Mouse (Mus musculus) frontal cortex, adult 2 months (tissue): ENCODE data around the gene Sbds. TPM values are rescaled to one million over a fixed set of nuclear protein-coding genes. Genes with fewer than 3 reads are reported as not detected.

Experiments used
- DNase-seq, 2 experiments: peaks; one replicate each; pipeline ENCODE4 v3.0.0; 2022; ENCODE audit warnings: low spot score in 1 of 2; ENCODE audit errors: extremely low spot score in 1 of 2
- polyA plus RNA-seq: library from polyadenylated mRNA; depleted of rRNA; stranded (reverse); fragments of >200 nt; gene quantifications from 2 replicates; pipeline ENCODE4 v1.2.3, GENCODE M21; 2012; rRNA removed

Gene Sbds
- polyA plus RNA-seq = 85.8 and 93.8 TPM in 2 replicates

- peak; percentile 98 to 99 for DNase-seq
These were observed at the start of gene Sbds, which contains the start of gene Tyw1 for GRCm38 (mm10) chr5:130255017-130255720. Gene Sbds, minus strand, starts transcription at chr5:130255530. Gene Tyw1, plus strand, starts transcription at chr5:130255619.

GRCm38 (mm10) chr5:130303611-130304010, 48.3 kb upstream of the Sbds start:
- DNase-seq = no peak

DNA sequence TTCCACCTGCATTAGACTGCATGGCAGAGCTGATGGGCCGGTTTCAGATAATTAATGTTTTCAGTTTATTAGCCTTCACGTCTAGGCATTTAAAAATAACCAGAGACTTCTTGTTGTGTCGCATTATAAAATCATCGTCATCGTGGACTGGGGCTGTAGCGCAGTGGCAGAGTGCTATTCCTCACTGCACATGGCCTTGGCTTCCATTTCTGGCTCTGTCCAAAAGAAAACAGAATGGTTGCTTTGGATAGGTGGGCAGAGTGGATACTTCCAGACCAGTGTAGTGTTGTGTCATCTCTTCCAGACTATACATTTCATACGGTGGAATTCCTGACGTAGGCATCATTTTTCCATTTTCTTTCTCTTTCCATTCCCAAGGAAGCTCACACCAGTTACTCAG, 44.2 kb upstream of the Sbds start:
- no peak for DNase-seq

DNA sequence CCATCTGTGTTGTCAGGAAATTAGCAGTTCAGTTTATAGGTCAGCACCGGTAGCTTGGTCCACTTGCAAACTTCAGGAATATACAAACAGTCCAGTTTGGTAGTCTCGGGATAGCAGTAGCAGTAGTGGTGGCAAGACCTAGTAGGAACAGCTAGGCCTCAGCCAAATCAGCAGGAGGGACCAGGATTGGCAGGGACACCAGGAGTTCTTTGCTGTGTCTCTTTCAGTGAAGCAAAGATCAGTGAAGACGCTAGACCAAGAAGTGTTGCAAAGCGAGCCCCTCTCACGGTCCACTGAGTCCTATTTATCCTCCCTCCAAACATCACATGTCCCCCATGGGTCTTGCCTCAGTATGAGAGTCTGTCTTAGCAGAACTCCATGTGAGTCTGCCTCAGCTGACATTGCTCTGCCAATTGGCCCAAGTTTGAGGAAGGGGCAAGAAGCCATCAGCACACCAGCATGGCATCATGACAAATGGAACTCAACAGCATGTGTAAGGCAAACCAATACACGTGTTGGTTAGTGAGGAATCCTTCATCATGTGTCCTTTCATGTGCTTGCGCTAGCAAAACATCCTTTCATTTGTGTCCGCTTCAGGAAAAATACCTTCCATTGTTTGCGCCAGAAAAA, 43.6 kb upstream of the Sbds start:
- no peak for DNase-seq

- no peak for DNase-seq
These were observed 40.7 kb upstream of the Sbds start for GRCm38 (mm10) chr5:130296071-130296470.

DNA sequence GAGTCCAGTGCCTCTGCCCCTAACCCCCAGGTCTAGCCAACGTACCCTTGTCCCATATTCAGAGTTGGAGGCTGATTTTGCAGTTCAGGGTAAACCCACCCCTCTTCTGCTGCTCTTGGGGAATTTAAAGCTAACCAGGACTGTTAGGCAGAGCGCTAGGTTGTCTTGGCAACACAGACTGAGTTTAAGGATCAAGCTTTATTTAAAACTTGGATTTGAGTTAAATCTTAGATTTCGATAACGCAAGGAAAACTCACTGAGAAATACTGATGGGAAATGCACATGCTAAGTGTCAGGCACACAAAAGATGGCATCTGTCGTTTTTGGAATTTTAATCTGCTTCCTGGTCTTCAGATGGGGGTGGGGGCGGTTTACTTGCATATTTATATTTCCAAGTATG, 39.3 kb upstream of the Sbds start:
- no peak for DNase-seq

- DNase-seq = no peak
These were observed 38.6 kb upstream of the Sbds start for GRCm38 (mm10) chr5:130293941-130294340.

DNA sequence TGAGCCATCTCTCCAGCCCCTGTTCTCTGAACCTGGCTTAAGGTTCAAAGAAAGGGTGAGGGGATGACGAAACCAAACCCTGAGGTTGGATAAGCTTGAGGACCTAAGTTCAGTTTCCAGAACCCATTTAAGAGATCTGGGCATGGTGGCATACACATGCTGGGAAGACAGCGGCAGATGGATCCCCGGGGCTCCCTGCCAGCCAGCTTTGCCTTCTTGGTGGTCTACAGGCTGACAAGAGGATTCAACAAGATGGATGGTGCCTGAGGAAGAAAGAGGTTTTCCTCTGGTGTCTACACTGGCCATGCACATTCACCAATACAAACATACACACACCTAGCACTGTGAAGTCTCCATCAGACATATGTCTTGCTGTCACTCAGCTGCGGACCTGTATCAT, 37.6 kb upstream of the Sbds start:
- no peak for DNase-seq

GRCm38 (mm10) chr5:130290775-130291174, 35.4 kb upstream of the Sbds start:
- DNase-seq = peak; percentile 32 to 70

DNA sequence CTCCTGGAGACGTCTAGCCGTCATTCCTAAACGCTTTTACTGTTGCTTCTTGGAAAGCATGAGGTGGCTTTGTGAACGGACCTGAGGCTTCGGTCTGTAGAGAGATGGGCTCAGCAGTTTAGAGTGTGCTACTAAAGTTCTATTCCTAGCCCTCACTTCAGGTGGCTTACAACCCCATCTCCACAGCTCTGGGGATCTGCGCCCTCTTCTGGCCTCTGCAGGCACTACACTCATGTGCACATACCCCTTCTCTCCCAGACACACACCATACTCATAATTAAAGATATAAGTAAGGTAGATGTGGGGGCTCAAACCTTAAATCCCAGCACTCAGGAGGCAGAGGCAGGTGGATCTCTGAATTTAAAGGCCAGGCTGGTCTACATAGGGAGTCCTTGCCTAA, 34.9 kb upstream of the Sbds start:
- no peak for DNase-seq

DNA sequence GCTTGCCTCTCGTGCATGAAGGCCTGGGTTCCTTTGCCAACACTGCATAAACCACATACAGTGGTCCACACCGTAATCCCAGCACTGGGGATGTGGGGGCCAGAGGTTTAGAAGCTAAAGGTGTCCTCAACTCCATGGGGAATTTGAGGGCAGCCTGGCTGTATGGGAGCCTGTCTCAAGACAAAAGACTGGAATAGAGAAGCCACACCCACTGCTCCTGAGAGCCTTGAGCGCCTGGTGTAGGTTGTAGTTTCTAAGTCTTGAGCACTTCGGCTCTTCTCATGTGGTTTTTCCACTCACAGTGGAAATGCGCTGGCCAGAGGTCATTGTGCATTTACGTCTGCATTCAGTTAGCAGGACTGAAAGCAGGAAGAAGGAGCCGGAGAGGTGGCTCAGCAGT, 32.8 kb upstream of the Sbds start:
- DNase-seq = no peak

- peak in 1 of 2 experiments; percentile 32 for DNase-seq
These were observed 27.9 kb upstream of the Sbds start for GRCm38 (mm10) chr5:130283079-130283732.

- no peak for DNase-seq
These were observed 22.7 kb upstream of the Sbds start for GRCm38 (mm10) chr5:130278011-130278472.

- DNase-seq = peak in 1 of 2 experiments; percentile 76
These were observed 20.2 kb upstream of the Sbds start for GRCm38 (mm10) chr5:130275509-130275908.

- no peak for DNase-seq
These were observed 17.7 kb upstream of the Sbds start for GRCm38 (mm10) chr5:130273046-130273445.

DNA sequence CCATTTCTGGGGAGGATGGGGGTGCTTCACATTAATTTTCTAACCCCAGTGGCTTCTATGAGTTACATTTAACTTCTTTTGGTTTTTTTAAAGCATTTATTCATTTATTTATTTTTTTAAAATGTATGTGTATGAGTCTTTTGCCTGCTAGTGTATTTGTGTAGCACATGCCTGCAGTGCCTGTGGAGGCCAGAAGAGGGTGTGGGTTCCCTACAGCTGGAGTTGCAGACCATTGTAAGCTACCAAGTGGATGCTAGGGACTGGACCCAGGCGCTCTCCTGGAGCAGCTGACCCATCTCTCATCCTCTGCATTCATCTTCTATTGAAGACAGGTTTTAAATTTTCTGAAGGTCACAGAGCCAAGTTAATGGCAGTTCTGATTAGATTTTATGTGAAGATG, 17.0 kb upstream of the Sbds start:
- DNase-seq = no peak

GRCm38 (mm10) chr5:130268976-130269375, 13.6 kb upstream of the Sbds start:
- no peak for DNase-seq

DNA sequence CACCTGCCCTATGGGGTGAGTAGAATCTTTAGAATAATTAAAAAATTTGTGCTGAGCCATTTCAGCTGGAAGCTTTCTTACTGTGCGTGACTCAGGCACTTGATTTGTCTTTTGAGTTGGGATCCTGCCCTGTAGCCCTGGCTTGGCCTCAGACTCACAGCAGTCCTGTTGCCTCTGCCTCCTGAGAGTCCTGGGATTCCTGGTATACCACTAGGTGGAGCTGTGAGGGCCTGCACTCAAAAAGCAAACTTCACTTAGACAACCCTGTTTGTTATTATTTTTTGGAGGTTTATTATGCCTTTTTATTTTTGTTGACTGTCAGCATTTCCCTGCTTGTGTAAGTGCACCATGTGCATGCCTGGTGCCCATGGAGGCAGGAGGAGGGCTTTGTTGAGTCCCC, 12.0 kb upstream of the Sbds start:
- DNase-seq = peak in 1 of 2 experiments; percentile 48

DNA sequence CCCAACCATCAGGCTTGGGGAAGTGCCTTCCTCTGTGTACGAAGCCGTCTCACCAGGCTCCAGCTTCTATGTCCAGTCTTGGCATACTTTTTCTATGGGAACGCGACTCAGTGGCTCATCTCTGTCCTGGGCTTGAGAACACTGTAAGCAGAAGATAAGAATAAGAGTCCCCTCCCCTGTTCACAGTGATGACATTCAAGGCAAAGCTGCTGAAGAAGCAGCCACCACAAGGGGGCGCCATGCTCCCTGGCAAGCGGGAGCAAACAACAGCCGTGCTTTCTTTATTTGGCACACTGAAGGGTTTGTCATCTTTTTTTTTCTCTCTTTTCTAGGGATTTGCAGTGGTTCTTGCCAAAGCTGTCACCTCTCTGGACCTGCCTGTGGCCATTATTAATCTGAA, 11.3 kb upstream of the Sbds start:
- DNase-seq = peak in 1 of 2 experiments; percentile 53

DNA sequence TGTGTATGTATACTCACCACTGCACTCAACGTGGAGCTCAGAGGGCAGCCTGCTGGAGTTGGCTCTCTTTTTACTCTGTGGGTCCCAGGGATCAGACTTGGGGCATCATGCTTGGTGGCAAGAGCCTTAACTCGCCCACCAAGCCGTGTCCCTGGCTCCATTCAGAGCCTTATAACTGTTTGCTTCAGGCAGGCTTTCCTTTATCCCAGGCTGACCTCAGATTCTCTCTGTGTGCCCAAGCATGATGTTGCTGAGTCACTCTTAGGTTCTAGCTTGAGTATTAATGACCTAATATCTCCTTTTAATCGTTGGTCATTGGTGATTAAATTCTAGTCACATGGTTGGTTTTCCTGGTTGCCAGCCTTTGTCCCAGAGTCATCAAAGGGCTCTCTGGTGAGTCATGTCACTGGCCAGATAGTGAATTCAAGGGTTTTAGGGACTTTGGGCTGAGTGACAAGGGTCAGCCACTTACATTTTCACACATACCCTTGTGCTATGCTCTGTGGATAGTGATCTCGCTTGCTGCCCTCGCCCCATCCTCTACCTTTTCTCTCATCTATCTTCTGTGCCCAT, 9.2 kb upstream of the Sbds start:
- no peak for DNase-seq

DNA sequence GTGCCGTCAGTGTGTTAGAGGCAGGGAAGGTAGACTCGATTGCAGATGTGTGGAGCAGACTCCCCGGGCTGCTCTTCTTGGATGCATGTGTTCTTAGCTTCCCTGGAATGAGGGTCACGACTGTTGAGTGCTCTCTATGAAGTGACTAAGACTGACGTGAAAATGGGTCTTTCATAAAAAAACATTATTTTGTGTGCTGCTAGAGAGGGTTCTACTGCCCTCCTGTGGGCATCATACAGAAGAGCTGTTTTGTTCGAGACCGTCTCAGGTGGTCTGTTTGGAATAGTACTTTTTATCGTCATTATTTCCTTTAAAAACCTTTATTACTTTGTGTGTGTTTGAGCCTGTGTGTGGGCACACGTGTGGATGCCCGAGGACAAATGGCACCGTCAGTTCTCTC, 8.1 kb upstream of the Sbds start:
- DNase-seq = no peak
